Mouse (Mus musculus) liver, embryonic 14.5 days (tissue): ENCODE measurements at regions not wholly inside any gene's neighbourhood (a gene's known extent, or its start where the extent isn't known, plus 50 kb on each side); places are given as distances from the start of the nearest gene placed in this dataset.

Source experiments
- CTCF ChIP-seq: IDR thresholded peaks from 2 replicates; pipeline ENCODE4 v1.5.1; 2016; ENCODE audit warnings: antibody characterized with exemption, low read depth, control low read depth
- EP300 ChIP-seq: IDR thresholded peaks from 2 replicates; pipeline ENCODE4 v1.6.1; 2016; ENCODE audit warnings: antibody characterized with exemption, low read depth

DNA sequence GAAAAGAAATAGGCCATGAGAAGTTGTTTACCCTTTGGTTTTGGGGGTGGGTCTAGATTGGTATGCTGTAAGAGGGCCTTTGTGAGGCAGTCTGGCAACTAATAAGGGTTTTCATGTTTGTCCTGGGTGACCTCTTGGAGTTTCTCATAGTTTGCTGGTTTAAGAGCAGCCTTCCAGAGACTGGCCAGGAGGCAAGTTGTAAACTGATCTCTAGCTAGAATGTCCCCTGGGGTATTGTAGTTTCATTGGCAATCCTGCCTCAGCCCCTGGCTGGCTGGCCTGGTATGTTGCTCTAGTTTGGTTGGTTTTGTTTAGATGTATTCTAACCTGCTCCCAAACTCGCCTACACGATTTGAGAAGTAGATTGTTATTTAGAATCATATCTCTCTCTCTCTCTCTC, 187.1 kb downstream of the Ankrd50 start:
- no peak for TF ChIP-seq CTCF
- TF ChIP-seq EP300: no peak
